Mouse (Mus musculus) lung, postnatal 4 days (tissue): ENCODE measurements around the gene Mmrn1.

Source experiments
- DNase-seq, 2 experiments: peaks; one replicate each; pipeline ENCODE4 v3.0.0; 2021

Mmrn1 gene

DNA sequence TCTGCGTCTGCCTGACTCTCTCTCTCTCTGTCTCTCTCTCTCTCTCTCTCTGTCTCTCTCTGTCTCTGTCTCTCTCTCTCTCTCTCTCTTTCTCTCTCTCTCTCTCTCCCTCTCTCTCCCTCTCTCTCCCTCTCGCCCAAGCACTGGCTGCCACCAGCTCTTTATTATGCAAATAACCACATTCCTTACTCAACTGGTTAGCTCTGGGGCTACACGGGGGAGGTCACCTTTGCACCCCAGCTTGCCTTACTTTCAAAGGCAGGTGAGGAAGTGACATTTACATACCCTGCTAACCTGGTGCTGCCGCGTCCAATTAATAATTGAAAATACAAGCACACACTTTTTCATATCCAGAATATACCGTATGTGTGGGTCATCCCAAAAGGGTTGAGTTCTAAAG, 69.3 kb downstream of the Mmrn1 start:
- DNase-seq = no peak

DNA sequence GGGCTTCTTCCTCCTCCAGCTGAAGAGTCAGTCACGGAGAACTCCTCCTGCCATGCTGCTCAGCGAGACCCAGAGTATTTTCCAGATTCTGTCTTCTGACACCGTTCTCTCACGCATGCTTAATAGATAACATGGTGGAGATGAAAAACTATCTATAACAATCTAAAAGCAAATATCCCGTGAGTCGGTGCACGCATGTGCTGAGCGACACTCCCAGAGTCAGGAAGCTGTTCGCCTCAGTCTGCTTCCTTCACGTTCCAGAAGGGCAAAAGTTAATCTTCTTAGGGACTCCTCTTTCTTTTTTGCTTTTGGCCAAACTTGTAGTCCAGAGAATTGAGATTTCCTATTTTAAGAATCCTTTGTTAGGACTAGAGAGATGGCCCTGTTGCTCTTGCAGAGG, 69.7 kb downstream of the Mmrn1 start:
- no peak for DNase-seq

DNA sequence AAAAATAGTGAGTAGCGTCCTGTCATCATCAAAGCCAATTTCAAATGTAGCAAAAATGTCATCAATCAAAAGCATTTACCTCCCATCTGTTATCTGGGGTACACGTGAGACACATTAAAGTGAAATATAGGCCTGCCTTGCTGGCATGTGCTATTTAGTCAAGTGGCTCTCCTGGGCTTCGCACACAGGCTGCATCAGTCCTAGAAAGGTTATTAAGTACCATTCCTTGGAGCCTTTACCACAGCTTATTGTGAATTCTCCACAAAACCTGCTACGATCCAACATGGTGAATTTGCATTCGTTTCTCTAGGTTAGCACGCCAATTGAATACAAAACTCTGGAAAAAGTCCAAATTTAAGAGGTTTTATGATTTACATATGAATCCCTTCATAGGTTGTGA, 70.8 kb downstream of the Mmrn1 start:
- DNase-seq = no peak

DNA sequence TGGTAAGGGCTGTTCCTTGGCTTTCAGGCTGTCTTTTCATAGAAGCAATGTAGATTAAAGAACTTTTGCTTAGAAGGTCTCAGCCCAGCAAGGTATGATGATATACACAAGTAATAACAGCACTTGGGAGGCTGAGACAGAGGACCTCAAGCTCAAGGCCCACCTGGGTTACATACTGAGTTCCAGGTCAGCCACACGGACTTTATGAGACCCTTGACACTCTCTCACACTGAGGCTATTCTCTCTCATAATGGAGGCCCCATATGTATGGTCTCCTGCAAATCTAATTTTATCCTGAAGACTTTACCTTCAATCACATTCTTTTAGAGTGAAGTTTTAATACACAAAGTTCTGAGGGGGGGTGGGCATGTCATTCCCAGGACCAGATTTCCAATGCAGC, 71.6 kb downstream of the Mmrn1 start:
- no peak for DNase-seq

DNA sequence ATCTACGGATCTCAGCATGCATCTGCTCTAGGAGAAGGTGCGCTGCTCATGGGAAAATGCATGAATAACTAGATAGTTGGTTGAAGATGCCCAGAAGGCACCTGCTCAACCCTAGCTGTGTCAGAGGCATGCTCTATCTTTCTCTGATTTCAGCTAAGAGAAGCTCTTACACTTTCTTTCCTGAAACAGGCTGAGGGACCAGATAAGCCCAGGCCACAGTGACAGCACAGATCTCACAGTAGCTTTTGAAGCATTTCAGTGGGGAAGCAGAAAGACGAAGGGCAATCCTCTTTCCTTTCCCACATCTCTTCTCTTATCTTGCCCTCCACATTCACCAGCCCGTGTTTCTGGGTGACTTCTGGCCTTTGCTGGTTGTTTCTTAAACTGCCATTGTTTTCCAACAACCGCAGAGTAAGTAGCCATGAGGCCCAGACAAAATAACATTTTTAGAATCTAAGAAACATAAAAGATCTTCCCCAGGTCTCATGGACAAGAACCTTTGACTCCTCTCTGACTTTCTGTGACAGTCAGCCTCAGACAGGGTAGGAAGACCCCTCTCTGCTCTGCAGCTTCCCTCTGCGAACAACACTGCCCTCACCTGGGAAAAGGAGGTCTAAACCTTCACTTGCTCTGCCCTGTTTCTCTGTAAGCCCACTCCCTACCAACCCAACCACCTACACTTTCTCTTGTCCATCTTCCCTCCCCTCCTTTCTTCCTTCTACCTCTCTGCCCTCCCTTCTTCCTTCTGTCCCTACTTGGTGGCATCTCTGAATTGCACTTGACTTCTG, 76.4 kb downstream of the Mmrn1 start:
- no peak for DNase-seq

DNA sequence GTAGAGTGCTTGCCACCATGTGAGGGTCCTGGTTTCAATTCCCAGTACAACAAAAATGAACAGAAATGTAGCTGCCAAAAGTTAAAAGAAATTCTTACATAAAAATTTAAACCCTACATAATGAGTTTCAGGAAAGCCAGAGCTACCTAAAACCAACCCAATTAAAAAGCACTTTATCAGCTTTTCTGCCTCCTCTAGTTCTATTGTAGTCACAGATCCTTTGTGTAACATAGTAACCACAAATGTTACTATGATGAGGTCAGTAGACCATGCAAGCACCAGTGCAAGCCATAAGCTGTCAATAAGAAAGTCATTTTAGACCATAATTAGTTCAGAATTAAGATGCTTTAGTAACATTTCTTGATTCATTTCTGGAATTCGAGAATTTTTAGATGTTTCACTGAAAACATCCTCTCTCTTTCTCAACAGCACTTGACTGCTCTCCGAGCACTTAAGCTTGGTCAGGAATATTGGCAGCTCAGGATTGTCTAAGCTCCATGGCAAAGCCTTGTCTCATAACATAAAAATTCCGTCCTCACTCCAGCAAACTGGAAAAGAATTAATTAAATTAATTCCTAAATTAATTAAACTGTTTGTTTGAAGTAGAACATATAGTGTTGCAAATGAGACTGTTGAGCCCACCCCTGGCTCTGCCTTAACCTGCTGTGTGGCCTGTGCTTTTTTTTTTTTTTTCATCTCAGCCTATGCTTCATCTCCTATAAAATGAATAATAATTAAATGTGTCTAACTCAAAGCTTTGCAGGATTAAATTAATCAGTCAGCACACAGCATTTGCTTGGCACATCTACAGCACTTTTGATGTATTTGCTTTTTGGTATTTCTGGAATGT, 79.4 kb downstream of the Mmrn1 start:
- no peak for DNase-seq

DNA sequence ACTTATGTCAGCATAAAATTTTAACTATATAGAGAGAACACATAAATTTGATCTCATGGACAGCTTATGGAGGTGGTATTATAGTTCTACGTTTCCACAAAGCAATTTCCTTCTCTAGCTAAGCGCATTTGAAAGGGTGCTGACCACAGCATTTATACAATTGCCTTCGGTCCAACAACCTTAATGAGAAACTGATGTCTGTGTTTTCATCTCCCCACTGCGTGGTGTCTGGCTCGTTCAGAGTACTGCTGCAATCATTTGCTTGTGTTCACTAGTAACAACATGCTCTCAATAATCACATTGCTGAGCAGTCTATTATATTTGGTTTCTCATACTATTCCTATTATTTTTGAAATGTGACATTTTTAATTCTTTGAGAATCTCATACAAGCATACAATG, 89.0 kb downstream of the Mmrn1 start:
- DNase-seq = no peak

DNA sequence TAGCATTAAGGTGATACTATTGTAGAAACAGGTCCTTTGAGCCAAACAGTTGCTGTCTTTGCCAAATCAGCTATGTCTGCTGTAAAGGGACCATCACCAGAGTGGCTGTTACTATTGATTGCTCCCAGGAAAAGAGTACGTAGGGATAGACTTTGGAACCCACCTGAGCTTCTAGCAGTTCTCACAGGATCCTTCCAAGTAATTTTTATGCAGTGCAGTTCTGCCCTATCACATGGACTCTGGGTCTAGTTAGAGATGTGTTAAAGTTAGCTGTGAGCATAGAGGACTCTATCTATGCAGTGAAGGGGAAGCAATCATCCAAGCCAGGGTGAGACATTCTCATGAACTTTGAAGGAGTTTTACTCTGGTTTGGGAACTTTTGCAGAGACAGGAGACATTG, 94.9 kb downstream of the Mmrn1 start:
- DNase-seq = no peak

DNA sequence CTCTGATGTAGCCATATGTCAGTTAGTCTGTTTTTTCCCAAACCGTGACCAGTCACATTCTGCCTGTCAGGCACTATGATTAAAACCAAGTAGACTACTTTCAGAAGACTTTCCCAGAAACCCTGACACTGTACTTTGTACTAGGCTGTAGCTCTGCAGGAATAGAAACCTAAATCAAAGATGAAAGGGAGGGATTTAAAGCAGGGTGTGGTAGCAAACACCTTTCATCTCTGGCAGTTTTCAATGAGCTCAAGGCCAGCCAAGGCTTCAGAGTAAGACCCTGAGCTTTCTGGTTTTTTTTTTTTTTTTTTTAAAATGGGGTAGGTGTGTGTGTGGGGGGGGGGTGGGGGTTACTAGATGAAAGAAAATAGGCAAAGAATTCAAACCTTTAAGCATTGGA, 96.2 kb downstream of the Mmrn1 start:
- no peak for DNase-seq

DNA sequence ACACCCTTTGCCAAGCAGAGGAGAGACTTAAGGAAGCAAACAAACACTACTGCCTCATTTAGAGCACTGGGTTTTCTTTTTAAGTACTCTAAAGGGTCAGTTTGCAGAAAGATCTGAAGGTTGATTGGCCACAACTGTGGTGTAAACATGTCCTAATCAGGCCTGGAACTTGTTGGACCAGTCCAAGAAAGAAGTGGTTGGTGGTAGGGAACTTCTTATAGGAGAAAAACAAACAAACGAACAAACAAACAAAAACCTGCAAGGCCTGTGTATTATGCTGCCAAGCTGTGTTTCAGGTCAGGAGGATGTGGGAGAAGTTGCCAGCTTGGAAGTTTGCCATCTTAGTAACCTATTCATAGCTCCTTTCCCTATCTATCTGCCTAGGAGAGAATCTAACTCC, 108.5 kb downstream of the Mmrn1 start:
- no peak for DNase-seq
